In the genomic region with DNA sequence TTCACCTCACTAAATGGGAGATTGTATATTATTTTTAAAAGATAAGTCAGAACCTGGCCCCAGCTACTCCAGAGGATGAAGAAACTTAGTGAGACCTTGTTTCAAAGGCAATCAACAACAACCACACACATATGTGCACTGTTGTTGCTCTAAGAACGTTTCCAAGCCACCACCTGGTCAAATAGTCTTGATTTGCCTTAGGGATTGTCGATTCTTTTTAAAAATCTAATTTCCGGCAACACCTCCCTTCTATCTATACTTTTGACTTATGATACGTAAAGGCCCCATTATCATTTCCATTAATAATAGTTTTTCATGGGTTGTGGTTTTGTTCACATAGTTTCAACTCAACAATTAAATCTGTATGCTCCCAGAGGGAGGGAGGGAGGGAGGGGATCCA, we compare ENCODE assay signal across 8 mouse cellular contexts. TPM values are rescaled to one million over a fixed set of nuclear protein-coding genes. Genes with fewer than 3 reads are reported as not detected.
DNase-seq lines count a peak whose midpoint lies in the region; ATAC-seq lines count a peak whose summit lies in the region.

A gene (minus strand): TSS at position 101 of the 400 bp plus-strand sequence.

- DNase-seq in kidney, postnatal 14 days = no peak
- no peak for DNase-seq in adrenal gland, postnatal 25 days
- DNase-seq in gastrocnemius, postnatal 14 days = no peak
- DNase-seq in midbrain, embryonic 10.5 days (ENCODE audit: low spot score) = no peak
- no peak for DNase-seq in cerebellum, adult 9-10 months
- no peak for DNase-seq in spleen, postnatal 4 days (ENCODE audit: low spot score in 2 of 2)

- no peaks in the 10 kb centered on the region for H3K27me3 ChIP-seq in kidney, embryonic 14.5 days (ENCODE audit: control insufficient read depth, insufficient read depth, low read length)
- H3K27me3 ChIP-seq in intestine, embryonic 15.5 days (replicated peaks) = no peaks in the 10 kb centered on the region
- H3K27me3 ChIP-seq in midbrain, embryonic 10.5 days (ENCODE audit: low read depth, poor library complexity, severe bottlenecking) = no peaks in the 10 kb centered on the region

- no peak for ATAC-seq in kidney, embryonic 14.5 days (ENCODE audit: low FRiP score, low TSS enrichment)
- no peak for ATAC-seq in intestine, embryonic 15.5 days

- intact Hi-C loops in gastrocnemius, postnatal 14 days (cut with DNase I; ENCODE audit: low total_unique reads) = no loop called here

- peak within 1 kb of the TSS; percentile 92 for H3K4me3 ChIP-seq in kidney, embryonic 14.5 days (ENCODE audit: low read length)
- H3K4me3 ChIP-seq in intestine, embryonic 15.5 days (replicated peaks) = peak within 1 kb of the TSS; percentile 85
- peak within 1 kb of the TSS; percentile 93 for H3K4me3 ChIP-seq in midbrain, embryonic 10.5 days

- H3K9me3 ChIP-seq in kidney, embryonic 14.5 days (ENCODE audit: control insufficient read depth, low read length) = no peaks in the 10 kb centered on the region
- H3K9me3 ChIP-seq in intestine, embryonic 15.5 days = no peaks in the 10 kb centered on the region
- no peaks in the 10 kb centered on the region for H3K9me3 ChIP-seq in midbrain, embryonic 10.5 days (replicated peaks)

- no peaks in the 10 kb centered on the region; the same call in 1 of the 2 replicates for H3K36me3 ChIP-seq in kidney, embryonic 14.5 days (ENCODE audit: control insufficient read depth, insufficient read depth, low read length)
- H3K36me3 ChIP-seq in intestine, embryonic 15.5 days = no peaks in the 10 kb centered on the region
- H3K36me3 ChIP-seq in midbrain, embryonic 10.5 days = peaks cover 14% of the 10 kb centered on the region

- H3K9ac ChIP-seq in kidney, embryonic 14.5 days (ENCODE audit: low read depth, low read length) = peak within 1 kb of the TSS; percentile 100
- H3K9ac ChIP-seq in intestine, embryonic 15.5 days = peak within 1 kb of the TSS; percentile 93

- peak within 1 kb of the TSS; percentile 72 for H3K4me2 ChIP-seq in kidney, embryonic 14.5 days (replicated peaks; ENCODE audit: low read depth, low read length)
- H3K4me2 ChIP-seq in intestine, embryonic 15.5 days (replicated peaks) = peak within 1 kb of the TSS; percentile 66

- H3K27ac ChIP-seq in kidney, embryonic 14.5 days (ENCODE audit: low read depth, low read length) = peak within 1 kb of the TSS; percentile 97
- H3K27ac ChIP-seq in intestine, embryonic 15.5 days = peak within 1 kb of the TSS; percentile 96
- peak within 1 kb of the TSS; percentile 100 for H3K27ac ChIP-seq in midbrain, embryonic 10.5 days (replicated peaks)

- 92% methylated on average over 4 of the region's 4 CpGs for WGBS in kidney, embryonic 14.5 days
- WGBS in intestine, embryonic 15.5 days = 93% methylated on average over 4 of the region's 4 CpGs
- WGBS in midbrain, embryonic 10.5 days = 88% methylated on average over 4 of the region's 4 CpGs

- peaks cover 5% of the 10 kb centered on the region; the same call in 1 of the 2 replicates for H3K4me1 ChIP-seq in kidney, embryonic 14.5 days (ENCODE audit: control insufficient read depth, insufficient read depth, low read length)
- H3K4me1 ChIP-seq in intestine, embryonic 15.5 days (replicated peaks) = 0 out of 2 replicates have a peak, but pooled peaks cover 3% of the 10 kb centered on the region
- peaks cover 27% of the 10 kb centered on the region for H3K4me1 ChIP-seq in midbrain, embryonic 10.5 days

RNA-seq across cellular contexts. Expression of the gene that starts here (rescaled TPM):
- polyA plus RNA-seq in kidney, embryonic 14.5 days (2014; fragmentation: Nextera tagmentation; extraction: Ambion mirVana) = 66.9 and 95.7 TPM in 2 replicates
- 38.3 and 45.1 TPM in 2 replicates for total RNA-seq in adrenal gland, postnatal 25 days (2021)
- total RNA-seq in gastrocnemius, postnatal 14 days (2021) = 10 to 100 TPM; 16.8 to 16.9 TPM
- polyA plus RNA-seq in intestine, embryonic 15.5 days (2015; fragmentation: Nextera tagmentation; extraction: Ambion mirVana) = 40.3 and 49.5 TPM in 2 replicates
- 223 and 267 TPM in 2 replicates for polyA plus RNA-seq in midbrain, embryonic 10.5 days (2016; fragmentation: Nextera tagmentation; extraction: Ambion mirVana)
